Mouse (Mus musculus) liver, adult 2 months (tissue): ENCODE results near the gene Mindy4. TPM values are rescaled to one million over a fixed set of nuclear protein-coding genes. Genes with fewer than 3 reads are reported as not detected.
A peak's percentile ranks its signal among the peaks of the same experiment; 100 is the strongest.

Experiments
- DNase-seq: peaks from one replicate; pipeline ENCODE4 v3.0.0-alpha.2; 2011; ENCODE audit warnings: low read depth, low spot score; ENCODE audit errors: extremely low read depth
- H3K27ac ChIP-seq: fragments of 200-500 bp; replicated peaks from 2 replicates; pipeline ENCODE4 v1.5.1; 2012; ENCODE audit warnings: low read depth, mild to moderate bottlenecking, control low read depth, inconsistent platforms, low read length; ENCODE audit not compliant: insufficient read depth
- H3K27me3 ChIP-seq: fragments of 200-500 bp; 2 replicates; pipeline ENCODE4 v1.6.1; 2012; ENCODE audit warnings: mild to moderate bottlenecking, moderate library complexity, low read length, inconsistent platforms; ENCODE audit not compliant: control insufficient read depth, insufficient read depth
- H3K36me3 ChIP-seq: fragments of 200-500 bp; 2 replicates; pipeline ENCODE4 v1.6.1; 2012; ENCODE audit warnings: low read length, inconsistent platforms; ENCODE audit not compliant: control insufficient read depth, insufficient read depth
- H3K4me1 ChIP-seq: fragments of 200-500 bp; 2 replicates; pipeline ENCODE4 v1.6.1; 2011; ENCODE audit warnings: low read length; ENCODE audit not compliant: control insufficient read depth, insufficient read depth
- H3K4me3 ChIP-seq: fragments of 200-500 bp; 2 replicates; pipeline ENCODE4 v1.5.1; 2011; ENCODE audit warnings: low read depth, mild to moderate bottlenecking, control low read depth, low read length, moderate library complexity; ENCODE audit not compliant: insufficient read depth
- H3K79me2 ChIP-seq: fragments of 200-500 bp; 2 replicates; pipeline ENCODE4 v1.6.1; 2012; ENCODE audit warnings: inconsistent platforms, mild to moderate bottlenecking, low read length, moderate library complexity; ENCODE audit not compliant: control insufficient read depth, insufficient read depth
- H3K9ac ChIP-seq: fragments of 200-500 bp; 2 replicates; pipeline ENCODE4 v1.6.1; 2012; ENCODE audit warnings: low read depth, mild to moderate bottlenecking, control low read depth, inconsistent platforms, low read length
- CTCF ChIP-seq: fragments of 200-500 bp; IDR thresholded peaks from 2 replicates; pipeline ENCODE4 v1.5.1; 2011; ENCODE audit warnings: low read depth, low read length, control low read depth
- POLR2A ChIP-seq: fragments of 200-500 bp; IDR thresholded peaks from 2 replicates; pipeline ENCODE4 v1.6.1; 2011; ENCODE audit warnings: low read length, control low read depth; ENCODE audit not compliant: insufficient read depth; ENCODE audit errors: extremely low read depth
- WGBS: fragments of 180-500 bp; shearing (Covaris S2); methylation state at CpG from one replicate; pipeline ENCODE4 v1.1.7; 2018; 5-methylcytosine and 5-hydroxymethylcytosine counted together
- polyA plus RNA-seq: library from polyadenylated mRNA; depleted of rRNA; stranded (reverse); fragments of >200 nt; gene quantifications from 2 replicates; pipeline ENCODE4 v1.2.3, GENCODE M21; 2012
- total RNA-seq: library from RNA; depleted of rRNA; stranded (reverse); fragments of >200 nt; gene quantifications from 2 replicates; pipeline ENCODE4 v1.2.3, GENCODE M21; 2014

Gene Mindy4
- total and polyA plus RNA-seq, 2 experiments, result 4.1 to 4.3 TPM

DNA sequence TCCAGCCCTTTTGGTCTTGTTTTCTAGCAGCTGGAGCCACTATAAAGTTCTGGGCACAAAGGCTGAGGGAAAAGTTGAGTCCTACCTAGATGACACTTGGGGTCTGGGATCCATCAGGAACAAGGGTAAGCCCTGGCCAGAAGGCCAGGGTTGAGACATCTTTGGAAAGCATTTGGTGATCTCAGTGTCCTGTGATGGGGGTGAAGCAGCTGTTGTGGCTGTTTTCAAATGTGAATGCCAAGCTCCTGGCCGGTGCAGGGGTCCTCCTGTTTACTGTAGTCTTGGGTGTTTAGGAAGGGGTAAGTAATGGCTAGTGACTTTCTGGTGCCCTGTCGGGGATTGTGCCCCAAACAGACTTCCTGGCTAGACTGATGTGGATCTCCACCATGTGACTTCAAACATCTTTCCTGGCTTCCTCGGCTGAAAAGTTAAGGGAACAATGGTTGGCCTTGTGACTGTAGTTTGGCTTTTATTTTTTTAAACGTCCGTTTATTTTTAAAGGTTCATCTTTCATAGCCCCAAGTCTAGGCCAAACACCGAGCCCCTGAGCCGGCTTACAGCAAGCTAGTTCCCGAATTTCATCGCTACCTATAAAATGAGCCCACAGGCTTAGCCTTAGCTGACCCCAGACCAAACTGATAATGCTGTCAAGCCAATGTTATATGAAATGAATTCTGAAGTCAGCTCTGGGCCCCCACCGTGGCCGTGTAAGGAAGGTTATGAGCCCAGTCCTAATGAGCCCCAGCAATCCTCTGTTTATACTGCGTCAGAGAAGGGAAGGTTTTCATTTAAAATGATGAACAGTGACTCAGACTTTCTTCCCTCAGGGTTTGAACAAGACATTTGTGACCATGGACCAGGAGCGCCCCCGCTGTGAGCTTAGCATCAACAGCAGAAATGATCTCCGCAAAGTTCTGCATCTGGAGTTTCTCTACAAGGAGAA lies 7.5 kb downstream of the Mindy4 start:
- Histone ChIP-seq H3K27ac (peak overlapping the region; percentile 42), H3K9ac (no peak overlapping the region; the same call in 1 of the 2 replicates), H3K79me2 (no peaks in the 10 kb centered on the region; the same call in 1 of the 2 replicates), H3K4me3 (no peak overlapping the region), H3K27me3 (no peaks in the 10 kb centered on the region), H3K4me1 (peaks cover 1% of the 10 kb centered on the region; the same call in 1 of the 2 replicates), H3K36me3 (peaks cover 3% of the 10 kb centered on the region)
- WGBS, result 86% methylated on average over 15 of the region's 15 CpGs
- no peak for DNase-seq
- TF ChIP-seq CTCF (no peak), POLR2A (no peak)

DNA sequence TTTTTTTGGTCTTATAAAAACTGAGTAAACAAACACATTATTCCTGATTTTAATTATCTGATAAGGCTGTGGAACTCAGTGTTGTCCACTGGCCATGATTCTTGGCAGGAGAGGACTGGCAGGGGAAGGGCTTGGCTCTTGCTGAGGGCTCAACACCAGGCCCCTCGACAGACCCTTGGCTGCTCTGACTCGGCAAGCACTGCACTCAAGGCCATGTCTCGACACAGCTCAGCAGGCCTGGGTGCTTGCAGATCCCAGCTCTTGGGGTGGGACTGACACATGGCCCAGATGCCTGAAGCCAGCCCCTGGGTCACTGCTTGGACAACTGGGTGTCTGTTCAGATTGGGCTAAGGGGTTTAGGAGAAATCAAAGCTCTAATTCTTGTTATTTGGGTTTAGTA lies 11.4 kb downstream of the Mindy4 start:
- TF ChIP-seq POLR2A, result no peak
- TF ChIP-seq CTCF, result no peak
- H3K27me3 ChIP-seq, result no peaks in the 10 kb centered on the region
- H3K79me2 ChIP-seq, result no peaks in the 10 kb centered on the region
- no peak overlapping the region for H3K4me3 ChIP-seq
- H3K27ac ChIP-seq, result no peak overlapping the region
- no peak overlapping the region for H3K9ac ChIP-seq
- 82% methylated on average over 3 of the region's 3 CpGs for WGBS
- H3K4me1 ChIP-seq, result 0 out of 2 replicates have a peak, but pooled peaks cover 1% of the 10 kb centered on the region
- no peak for DNase-seq
- H3K36me3 ChIP-seq, result peaks cover 14% of the 10 kb centered on the region

DNA sequence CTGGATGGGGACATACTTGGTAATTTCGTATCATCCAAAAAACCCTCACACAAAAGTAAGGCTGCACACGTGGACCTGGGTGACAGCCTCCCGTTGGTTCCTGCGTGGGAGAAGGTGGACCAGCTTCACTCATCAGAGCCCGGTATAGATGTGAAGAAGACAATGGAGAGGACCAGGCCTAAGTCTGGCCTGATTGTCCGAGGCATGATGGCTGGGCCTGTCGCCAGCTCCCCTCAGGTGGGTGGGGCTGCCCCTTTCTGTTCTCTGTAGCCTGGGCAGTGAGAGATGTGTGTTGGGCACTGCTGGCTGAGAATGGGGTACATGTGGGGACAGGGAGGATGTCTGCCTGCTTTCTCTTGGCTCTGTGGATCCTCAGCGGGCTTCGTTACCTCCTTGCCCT lies 15.0 kb downstream of the Mindy4 start:
- no peaks in the 10 kb centered on the region for H3K27me3 ChIP-seq
- peaks cover 14% of the 10 kb centered on the region for H3K36me3 ChIP-seq
- no peak overlapping the region for H3K27ac ChIP-seq
- no peak overlapping the region for H3K4me3 ChIP-seq
- no peaks in the 10 kb centered on the region; the same call in 1 of the 2 replicates for H3K4me1 ChIP-seq
- no peaks in the 10 kb centered on the region for H3K79me2 ChIP-seq
- no peak overlapping the region for H3K9ac ChIP-seq
- DNase-seq, result no peak
- 95% methylated on average over 9 of the region's 9 CpGs for WGBS
- no peak for TF ChIP-seq CTCF
- TF ChIP-seq POLR2A, result no peak

DNA sequence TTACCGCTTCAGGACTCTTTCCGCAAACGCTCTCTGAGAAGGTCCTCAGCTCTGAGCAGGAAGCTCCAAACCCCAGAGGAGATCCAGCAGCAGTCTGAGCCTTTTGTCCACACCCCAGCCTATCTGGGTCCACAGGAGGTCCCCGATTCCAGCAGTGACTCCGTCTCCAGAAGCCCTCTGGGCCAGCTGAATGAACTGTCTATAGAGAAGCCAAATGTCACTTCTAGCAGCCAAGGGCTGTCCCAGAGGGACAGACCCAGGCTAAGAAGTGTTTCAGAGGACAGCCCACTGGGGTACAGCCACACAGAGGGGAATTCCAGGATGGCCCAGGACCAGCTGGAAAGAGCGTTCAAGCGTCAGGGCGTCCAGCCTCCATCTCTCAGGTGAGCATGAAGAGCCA lies 20.8 kb downstream of the Mindy4 start:
- Histone ChIP-seq H3K4me1 (no peaks in the 10 kb centered on the region; the same call in 1 of the 2 replicates), H3K4me3 (no peak overlapping the region), H3K27me3 (no peaks in the 10 kb centered on the region), H3K79me2 (no peaks in the 10 kb centered on the region), H3K27ac (no peak overlapping the region), H3K9ac (no peak overlapping the region), H3K36me3 (peaks cover 12% of the 10 kb centered on the region)
- WGBS, result 95% methylated on average over 8 of the region's 8 CpGs
- TF ChIP-seq POLR2A (no peak), CTCF (no peak)
- no peak for DNase-seq

DNA sequence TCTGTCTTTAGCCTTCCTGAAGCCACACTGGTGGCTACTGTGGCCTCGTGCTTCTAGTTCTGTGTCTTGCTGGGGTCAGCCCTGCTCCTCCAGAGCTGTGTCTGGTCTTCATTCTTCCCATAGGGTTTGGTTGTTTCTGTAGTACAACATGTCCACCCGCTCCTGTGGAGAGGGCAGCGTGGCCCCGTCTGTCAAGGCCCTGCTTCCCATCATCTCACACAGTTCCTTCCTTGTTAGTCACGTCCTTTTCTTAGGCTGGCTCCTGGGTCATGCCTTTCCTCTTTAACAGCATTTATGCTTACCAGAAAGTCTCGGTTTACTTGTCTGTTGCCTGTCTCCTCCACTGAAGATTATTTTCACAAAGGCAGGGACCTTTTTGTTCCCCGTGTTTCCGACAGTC lies 26.9 kb downstream of the Mindy4 start:
- H3K36me3 ChIP-seq, result peaks cover 2% of the 10 kb centered on the region; the same call in 1 of the 2 replicates
- H3K27ac ChIP-seq, result no peak overlapping the region; the same call in 1 of the 2 replicates
- no peaks in the 10 kb centered on the region for H3K27me3 ChIP-seq
- DNase-seq, result no peak
- no peaks in the 10 kb centered on the region for H3K79me2 ChIP-seq
- H3K4me3 ChIP-seq, result no peak overlapping the region
- TF ChIP-seq CTCF (no peak), POLR2A (no peak)
- H3K9ac ChIP-seq, result no peak overlapping the region
- no peaks in the 10 kb centered on the region for H3K4me1 ChIP-seq
- WGBS, result 77% methylated on average over 8 of the region's 8 CpGs

DNA sequence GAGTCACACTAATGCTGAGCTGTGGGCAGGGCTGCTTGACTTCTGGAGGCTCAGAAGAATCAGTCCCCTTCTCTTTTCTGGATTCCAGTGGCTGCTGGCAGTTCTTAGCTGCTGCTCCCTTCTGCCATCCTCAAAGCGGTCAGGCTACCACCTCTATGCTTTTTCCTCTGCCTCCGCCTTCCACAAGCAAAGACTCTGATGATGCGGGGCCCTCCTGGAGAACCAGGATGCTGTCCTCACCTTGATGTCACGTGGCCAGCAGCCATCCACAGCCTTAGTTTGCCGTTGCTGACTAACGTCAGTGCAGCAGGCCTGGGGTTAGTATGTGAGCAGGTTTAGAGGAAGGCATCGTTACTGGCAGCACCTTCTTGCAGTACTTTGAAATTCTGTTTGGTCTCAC lies 28.9 kb downstream of the Mindy4 start:
- H3K9ac ChIP-seq, result no peak overlapping the region
- H3K27ac ChIP-seq, result no peak overlapping the region
- no peaks in the 10 kb centered on the region for H3K4me1 ChIP-seq
- H3K36me3 ChIP-seq, result no peaks in the 10 kb centered on the region
- TF ChIP-seq POLR2A, result no peak
- TF ChIP-seq CTCF, result no peak
- no peak for DNase-seq
- no peaks in the 10 kb centered on the region for H3K27me3 ChIP-seq
- no peak overlapping the region for H3K4me3 ChIP-seq
- no peaks in the 10 kb centered on the region for H3K79me2 ChIP-seq
- WGBS, result 88% methylated on average over 7 of the region's 7 CpGs
